Mouse (Mus musculus): ENCODE results near the gene Pir.

- TF ChIP-seq POLR2A (IDR thresholded peaks at IDR 0.05; ENCODE audit: borderline replicate concordance, low read depth, low read length) (no peak), CTCF (IDR thresholded peaks at IDR 0.05; ENCODE audit: low read depth, low read length) (no peak)
These were observed 150.3 kb downstream of the Pir start, which contains the start of gene Piga for GRCm38 (mm10) chrX:164419471-164419939.

All from bone marrow macrophage, adult 2 months (primary cell).